Mouse (Mus musculus): Measurements from ENCODE around the gene Rhbdd1. TPM values are rescaled to one million over a fixed set of nuclear protein-coding genes. Genes with fewer than 3 reads are reported as not detected.

Rhbdd1 gene
- polyA plus RNA-seq, 1 experiment from 2014 or later = 7.3 TPM

- H3K36me3 ChIP-seq (ENCODE audit: control insufficient read depth, insufficient read depth, low read length) = no peaks in the 10 kb centered on the region
- no peak overlapping the region for H3K4me2 ChIP-seq (replicated peaks; ENCODE audit: low read depth, low read length)
- no peak overlapping the region for H3K4me3 ChIP-seq (ENCODE audit: low read depth, low read length)
- peaks cover 9% of the 10 kb centered on the region for H3K4me1 ChIP-seq (replicated peaks; ENCODE audit: control insufficient read depth, insufficient read depth, low read length)
- no peaks in the 10 kb centered on the region for H3K27me3 ChIP-seq (ENCODE audit: control insufficient read depth, insufficient read depth, low read length)
- no peak overlapping the region; the same call in 1 of the 2 replicates for H3K27ac ChIP-seq (ENCODE audit: low read depth, low read length)
- WGBS = 88% methylated on average over 2 of the region's 2 CpGs
- DNase-seq (ENCODE audit: low spot score) (no peak), ATAC-seq (ENCODE audit: low FRiP score) (no peak)
- H3K9me3 ChIP-seq (ENCODE audit: control insufficient read depth, low read length) = no peaks in the 10 kb centered on the region
- H3K9ac ChIP-seq (ENCODE audit: low read depth, low read length) = no peak overlapping the region
Observed at GRCm38 (mm10) chr1:82384106-82384505, 67.9 kb downstream of the Rhbdd1 start.

GRCm38 (mm10) chr1:82385054-82385453, 68.8 kb downstream of the Rhbdd1 start:
- Histone ChIP-seq H3K27me3 (ENCODE audit: control insufficient read depth, insufficient read depth, low read length) (no peaks in the 10 kb centered on the region), H3K27ac (ENCODE audit: low read depth, low read length) (no peak overlapping the region), H3K9me3 (ENCODE audit: control insufficient read depth, low read length) (no peaks in the 10 kb centered on the region), H3K4me2 (replicated peaks; ENCODE audit: low read depth, low read length) (no peak overlapping the region), H3K4me3 (ENCODE audit: low read depth, low read length) (no peak overlapping the region), H3K36me3 (ENCODE audit: control insufficient read depth, insufficient read depth, low read length) (no peaks in the 10 kb centered on the region), H3K4me1 (replicated peaks; ENCODE audit: control insufficient read depth, insufficient read depth, low read length) (peaks cover 9% of the 10 kb centered on the region), H3K9ac (ENCODE audit: low read depth, low read length) (no peak overlapping the region)
- no peak for DNase-seq (ENCODE audit: low spot score)
- WGBS = 64% methylated on average over 9 of the region's 9 CpGs
- no peak for ATAC-seq (ENCODE audit: low FRiP score)

GRCm38 (mm10) chr1:82385827-82386230, 69.6 kb downstream of the Rhbdd1 start:
- Histone ChIP-seq H3K9me3 (ENCODE audit: control insufficient read depth, low read length) (no peaks in the 10 kb centered on the region), H3K27me3 (ENCODE audit: control insufficient read depth, insufficient read depth, low read length) (no peaks in the 10 kb centered on the region), H3K4me1 (replicated peaks; ENCODE audit: control insufficient read depth, insufficient read depth, low read length) (peaks cover 9% of the 10 kb centered on the region), H3K9ac (ENCODE audit: low read depth, low read length) (no peak overlapping the region), H3K4me3 (ENCODE audit: low read depth, low read length) (no peak overlapping the region), H3K4me2 (replicated peaks; ENCODE audit: low read depth, low read length) (no peak overlapping the region), H3K36me3 (ENCODE audit: control insufficient read depth, insufficient read depth, low read length) (no peaks in the 10 kb centered on the region), H3K27ac (ENCODE audit: low read depth, low read length) (peak overlapping the region; percentile 71)
- ATAC-seq (ENCODE audit: low FRiP score) (peak; percentile 5; the same call in 1 of the 2 replicates), DNase-seq (ENCODE audit: low spot score) (peak; percentile 45)
- 29% methylated on average over 4 of the region's 4 CpGs for WGBS

GRCm38 (mm10) chr1:82386814-82387771, 70.8 kb downstream of the Rhbdd1 start:
- ATAC-seq (ENCODE audit: low FRiP score) = peak; percentile 83
- DNase-seq (ENCODE audit: low spot score) = peak; percentile 28
- H3K27ac ChIP-seq (ENCODE audit: low read depth, low read length) = peak overlapping the region; percentile 71

GRCm38 (mm10) chr1:82389371-82389770, 73.1 kb downstream of the Rhbdd1 start:
- no peak for ATAC-seq (ENCODE audit: low FRiP score)
- 85% methylated on average over 7 of the region's 7 CpGs for WGBS
- no peak overlapping the region for H3K9ac ChIP-seq (ENCODE audit: low read depth, low read length)
- no peak overlapping the region for H3K4me3 ChIP-seq (ENCODE audit: low read depth, low read length)
- H3K9me3 ChIP-seq (ENCODE audit: control insufficient read depth, low read length) = no peaks in the 10 kb centered on the region
- no peaks in the 10 kb centered on the region for H3K36me3 ChIP-seq (ENCODE audit: control insufficient read depth, insufficient read depth, low read length)
- peaks cover 9% of the 10 kb centered on the region for H3K4me1 ChIP-seq (replicated peaks; ENCODE audit: control insufficient read depth, insufficient read depth, low read length)
- H3K27me3 ChIP-seq (ENCODE audit: control insufficient read depth, insufficient read depth, low read length) = no peaks in the 10 kb centered on the region
- no peak for DNase-seq (ENCODE audit: low spot score)
- H3K27ac ChIP-seq (ENCODE audit: low read depth, low read length) = no peak overlapping the region
- H3K4me2 ChIP-seq (replicated peaks; ENCODE audit: low read depth, low read length) = no peak overlapping the region

More at GRCm38 (mm10) chr1:82386814-82387771, 70.8 kb downstream of the Rhbdd1 start:
- H3K27me3 ChIP-seq (ENCODE audit: control insufficient read depth, insufficient read depth, low read length) = no peaks in the 10 kb centered on the region
- H3K9ac ChIP-seq (ENCODE audit: low read depth, low read length) = no peak overlapping the region
- no peak overlapping the region for H3K4me2 ChIP-seq (replicated peaks; ENCODE audit: low read depth, low read length)
- H3K36me3 ChIP-seq (ENCODE audit: control insufficient read depth, insufficient read depth, low read length) = no peaks in the 10 kb centered on the region
- 51% methylated on average over 6 of the region's 6 CpGs for WGBS
- H3K9me3 ChIP-seq (ENCODE audit: control insufficient read depth, low read length) = no peaks in the 10 kb centered on the region
- no peak overlapping the region for H3K4me3 ChIP-seq (ENCODE audit: low read depth, low read length)
- H3K4me1 ChIP-seq (replicated peaks; ENCODE audit: control insufficient read depth, insufficient read depth, low read length) = peaks cover 9% of the 10 kb centered on the region

GRCm38 (mm10) chr1:82395371-82395770, 79.1 kb downstream of the Rhbdd1 start:
- Histone ChIP-seq H3K9ac (ENCODE audit: low read depth, low read length) (no peak overlapping the region), H3K4me3 (ENCODE audit: low read depth, low read length) (no peak overlapping the region), H3K27ac (ENCODE audit: low read depth, low read length) (no peak overlapping the region), H3K9me3 (ENCODE audit: control insufficient read depth, low read length) (no peaks in the 10 kb centered on the region), H3K4me2 (replicated peaks; ENCODE audit: low read depth, low read length) (no peak overlapping the region), H3K4me1 (replicated peaks; ENCODE audit: control insufficient read depth, insufficient read depth, low read length) (no peaks in the 10 kb centered on the region), H3K36me3 (ENCODE audit: control insufficient read depth, insufficient read depth, low read length) (no peaks in the 10 kb centered on the region), H3K27me3 (ENCODE audit: control insufficient read depth, insufficient read depth, low read length) (no peaks in the 10 kb centered on the region)
- 78% methylated on average over 4 of the region's 4 CpGs for WGBS
- ATAC-seq (ENCODE audit: low FRiP score) (no peak), DNase-seq (ENCODE audit: low spot score) (no peak)

- DNase-seq (ENCODE audit: low spot score) = no peak
- 90% methylated on average over 3 of the region's 3 CpGs for WGBS
- Histone ChIP-seq H3K4me2 (replicated peaks; ENCODE audit: low read depth, low read length) (no peak overlapping the region), H3K4me3 (ENCODE audit: low read depth, low read length) (no peak overlapping the region), H3K9me3 (ENCODE audit: control insufficient read depth, low read length) (no peaks in the 10 kb centered on the region), H3K4me1 (replicated peaks; ENCODE audit: control insufficient read depth, insufficient read depth, low read length) (no peaks in the 10 kb centered on the region), H3K27me3 (ENCODE audit: control insufficient read depth, insufficient read depth, low read length) (no peaks in the 10 kb centered on the region), H3K9ac (ENCODE audit: low read depth, low read length) (no peak overlapping the region), H3K27ac (ENCODE audit: low read depth, low read length) (no peak overlapping the region), H3K36me3 (ENCODE audit: control insufficient read depth, insufficient read depth, low read length) (no peaks in the 10 kb centered on the region)
- no peak for ATAC-seq (ENCODE audit: low FRiP score)
Observed at GRCm38 (mm10) chr1:82407786-82408185, 91.5 kb downstream of the Rhbdd1 start.

- Histone ChIP-seq H3K4me3 (ENCODE audit: low read depth, low read length) (no peak overlapping the region), H3K4me2 (replicated peaks; ENCODE audit: low read depth, low read length) (no peak overlapping the region), H3K36me3 (ENCODE audit: control insufficient read depth, insufficient read depth, low read length) (no peaks in the 10 kb centered on the region), H3K9me3 (ENCODE audit: control insufficient read depth, low read length) (no peaks in the 10 kb centered on the region), H3K9ac (ENCODE audit: low read depth, low read length) (no peak overlapping the region), H3K27me3 (ENCODE audit: control insufficient read depth, insufficient read depth, low read length) (no peaks in the 10 kb centered on the region), H3K27ac (ENCODE audit: low read depth, low read length) (no peak overlapping the region), H3K4me1 (replicated peaks; ENCODE audit: control insufficient read depth, insufficient read depth, low read length) (no peaks in the 10 kb centered on the region)
- 88% methylated on average over 9 of the region's 9 CpGs for WGBS
- ATAC-seq (ENCODE audit: low FRiP score) (no peak), DNase-seq (ENCODE audit: low spot score) (no peak)
Observed at GRCm38 (mm10) chr1:82409271-82409670, 93.0 kb downstream of the Rhbdd1 start.

- Histone ChIP-seq H3K27ac (ENCODE audit: low read depth, low read length) (no peak overlapping the region), H3K4me1 (replicated peaks; ENCODE audit: control insufficient read depth, insufficient read depth, low read length) (no peaks in the 10 kb centered on the region), H3K4me3 (ENCODE audit: low read depth, low read length) (no peak overlapping the region), H3K27me3 (ENCODE audit: control insufficient read depth, insufficient read depth, low read length) (no peaks in the 10 kb centered on the region), H3K9me3 (ENCODE audit: control insufficient read depth, low read length) (no peaks in the 10 kb centered on the region), H3K9ac (ENCODE audit: low read depth, low read length) (no peak overlapping the region), H3K4me2 (replicated peaks; ENCODE audit: low read depth, low read length) (no peak overlapping the region), H3K36me3 (ENCODE audit: control insufficient read depth, insufficient read depth, low read length) (no peaks in the 10 kb centered on the region)
- WGBS = 78% methylated on average over 3 of the region's 3 CpGs
- DNase-seq (ENCODE audit: low spot score) (no peak), ATAC-seq (ENCODE audit: low FRiP score) (no peak)
Observed at GRCm38 (mm10) chr1:82410548-82410947, 94.3 kb downstream of the Rhbdd1 start.

All from hindbrain, embryonic 11.5 days (tissue).